Mouse (Mus musculus) lung, embryonic 15.5 days (tissue): Measurements from ENCODE around the gene Smtnl2. TPM values are rescaled to one million over a fixed set of nuclear protein-coding genes. Genes with fewer than 3 reads are reported as not detected.
"Not testable (repeated sequence)": the region's sequence is repeated elsewhere in the genome, so short reads cannot be mapped to it uniquely, and the experiment has no call there.

Experiments used
- ATAC-seq: fragments of 200-750 bp; cut with Nextera tagmentation; 2 replicates; pipeline ENCODE4 v1.8.0; 2017; ENCODE audit warnings: moderate number of reproducible peaks, borderline replicate concordance; ENCODE audit not compliant: low FRiP score, low TSS enrichment; ENCODE audit errors: extremely low read depth
- H3K27ac ChIP-seq: fragments of 300-500 bp; sonication (generic); 2 replicates; pipeline ENCODE4 v1.5.1; 2015; ENCODE audit warnings: moderate library complexity, mild to moderate bottlenecking, inconsistent platforms
- H3K27me3 ChIP-seq: fragments of 300-500 bp; sonication (generic); 2 replicates; pipeline ENCODE4 v1.6.1; 2015; ENCODE audit warnings: inconsistent platforms
- H3K36me3 ChIP-seq: fragments of 300-500 bp; sonication (generic); 2 replicates; pipeline ENCODE4 v1.6.1; 2015; ENCODE audit warnings: inconsistent platforms
- H3K4me1 ChIP-seq: fragments of 300-500 bp; sonication (generic); 2 replicates; pipeline ENCODE4 v1.6.1; 2015; ENCODE audit warnings: inconsistent platforms
- H3K4me2 ChIP-seq: fragments of 300-500 bp; sonication (generic); 2 replicates; pipeline ENCODE4 v1.6.1; 2015; ENCODE audit warnings: inconsistent platforms, mild to moderate bottlenecking, moderate library complexity
- H3K4me3 ChIP-seq: fragments of 300-500 bp; sonication (generic); 2 replicates; pipeline ENCODE4 v1.5.1; 2015; ENCODE audit warnings: mild to moderate bottlenecking, inconsistent platforms
- H3K9ac ChIP-seq: fragments of 300-500 bp; sonication (generic); 2 replicates; pipeline ENCODE4 v1.6.1; 2015; ENCODE audit warnings: inconsistent platforms
- H3K9me3 ChIP-seq: fragments of 300-500 bp; sonication (generic); 2 replicates; pipeline ENCODE4 v1.6.1; 2016; ENCODE audit warnings: inconsistent platforms
- WGBS: fragments of 180-500 bp; shearing (Covaris S2); methylation state at CpG from one replicate; pipeline ENCODE4 v1.1.7; 2015; 5-methylcytosine and 5-hydroxymethylcytosine counted together
- polyA plus RNA-seq: library from polyadenylated mRNA; unstranded; fragments of >200 nt; fragmentation: Nextera tagmentation; extraction: Ambion mirVana; gene quantifications from 2 replicates; pipeline ENCODE4 v1.2.1, GENCODE M21; 2015

Smtnl2 gene
- polyA plus RNA-seq, 1 experiment from 2014 or later, result 156 TPM

DNA sequence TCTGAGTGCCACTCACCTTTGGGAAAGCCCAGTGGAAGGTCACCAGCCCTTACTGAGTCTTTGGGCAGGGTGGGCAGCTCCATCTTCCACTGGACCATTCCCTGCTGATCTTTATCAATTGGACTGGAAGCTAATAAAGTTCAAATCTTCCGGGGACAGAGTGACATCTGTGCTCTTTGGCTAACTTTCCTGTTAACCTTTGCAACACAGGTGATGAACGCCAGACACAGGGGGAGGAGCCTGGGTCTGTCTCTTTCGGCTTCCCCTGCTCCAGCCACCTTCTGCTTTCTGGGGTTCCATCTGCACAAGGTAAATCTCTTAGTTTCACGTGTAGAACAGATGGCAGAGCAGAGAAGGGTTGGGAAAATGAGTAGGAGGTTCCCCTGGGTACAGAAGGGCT, 26.9 kb upstream of the Smtnl2 start:
- peaks cover 12% of the 10 kb centered on the region for H3K36me3 ChIP-seq
- no peak overlapping the region for H3K4me2 ChIP-seq
- no peaks in the 10 kb centered on the region for H3K27me3 ChIP-seq
- no peak for ATAC-seq
- peaks cover 33% of the 10 kb centered on the region for H3K4me1 ChIP-seq
- no peak overlapping the region for H3K4me3 ChIP-seq
- no peaks in the 10 kb centered on the region for H3K9me3 ChIP-seq
- H3K27ac ChIP-seq, result no peak overlapping the region
- H3K9ac ChIP-seq, result no peak overlapping the region
- 55% methylated on average over 4 of the region's 4 CpGs for WGBS

- peaks cover 24% of the 10 kb centered on the region for H3K4me1 ChIP-seq
- no peak overlapping the region for H3K4me2 ChIP-seq
- H3K9ac ChIP-seq, result no peak overlapping the region
- 81% methylated on average over 16 of the region's 16 CpGs for WGBS
- H3K4me3 ChIP-seq, result no peak overlapping the region
- H3K36me3 ChIP-seq, result no peaks in the 10 kb centered on the region
- no peaks in the 10 kb centered on the region for H3K27me3 ChIP-seq
- ATAC-seq, result no peak
- H3K27ac ChIP-seq, result no peak overlapping the region
- H3K9me3 ChIP-seq, result no peaks in the 10 kb centered on the region
Observed at GRCm38 (mm10) chr11:72436756-72437650, 25.5 kb upstream of the Smtnl2 start.

DNA sequence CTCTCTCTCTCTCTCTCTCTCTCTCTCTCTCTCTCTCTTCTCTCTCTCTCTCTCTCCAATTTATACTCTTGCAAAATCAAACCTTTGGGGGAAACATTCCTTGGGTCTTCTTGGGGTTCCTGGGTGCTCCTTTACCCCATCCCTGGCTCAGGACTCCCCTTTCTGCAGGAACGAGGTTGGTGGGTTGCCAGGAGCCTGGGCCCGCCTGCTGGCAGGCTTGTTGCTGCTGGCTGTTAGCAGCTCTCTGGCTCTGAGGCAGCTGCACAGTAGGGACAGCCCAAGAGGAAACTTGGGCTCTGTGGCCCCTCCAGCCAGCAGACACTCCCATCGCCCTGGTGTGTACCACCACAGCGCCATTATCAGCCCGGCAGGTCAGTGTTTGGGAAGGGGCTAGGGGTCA, 24.8 kb upstream of the Smtnl2 start:
- peaks cover 22% of the 10 kb centered on the region for H3K4me1 ChIP-seq
- WGBS, result 66% methylated on average over 5 of the region's 5 CpGs
- no peaks in the 10 kb centered on the region for H3K9me3 ChIP-seq
- no peak overlapping the region for H3K9ac ChIP-seq
- no peak overlapping the region for H3K27ac ChIP-seq
- no peaks in the 10 kb centered on the region for H3K27me3 ChIP-seq
- no peak overlapping the region for H3K4me2 ChIP-seq
- no peaks in the 10 kb centered on the region for H3K36me3 ChIP-seq
- H3K4me3 ChIP-seq, result no peak overlapping the region
- ATAC-seq, result 0 out of 2 replicates have a peak, but pooled peaks have one; percentile 25

DNA sequence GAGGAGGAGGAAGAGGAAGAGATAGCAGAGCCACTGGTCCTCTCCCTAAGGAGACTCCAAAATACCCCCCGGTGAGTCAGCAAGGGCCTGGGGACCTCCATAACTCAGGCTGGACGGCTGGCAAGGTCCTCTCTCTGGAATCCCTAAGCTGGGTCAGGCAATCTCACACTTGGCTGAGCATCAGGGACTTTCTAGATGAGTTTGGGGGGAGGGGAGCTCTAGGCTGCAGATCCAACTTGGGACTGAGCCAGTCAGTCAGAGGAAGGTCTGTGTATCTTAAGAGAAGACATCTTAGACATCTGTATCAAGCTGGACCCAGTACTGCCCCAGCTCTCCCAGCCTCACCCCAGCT, 24.2 kb upstream of the Smtnl2 start:
- H3K4me3 ChIP-seq, result no peak overlapping the region
- WGBS, result 43% methylated on average over 2 of the region's 2 CpGs
- H3K9ac ChIP-seq, result no peak overlapping the region
- no peak overlapping the region for H3K27ac ChIP-seq
- H3K9me3 ChIP-seq, result no peaks in the 10 kb centered on the region
- H3K4me1 ChIP-seq, result peaks cover 22% of the 10 kb centered on the region
- H3K27me3 ChIP-seq, result no peaks in the 10 kb centered on the region
- no peak overlapping the region for H3K4me2 ChIP-seq
- H3K36me3 ChIP-seq, result no peaks in the 10 kb centered on the region
- ATAC-seq, result peak; percentile 67

- H3K4me1 ChIP-seq, result peaks cover 22% of the 10 kb centered on the region
- WGBS, result 54% methylated on average over 11 of the region's 11 CpGs
- H3K4me3 ChIP-seq, result no peak within 1 kb of the TSS
- no peak within 1 kb of the TSS for H3K9ac ChIP-seq
- no peak within 1 kb of the TSS for H3K4me2 ChIP-seq
- H3K9me3 ChIP-seq, result no peaks in the 10 kb centered on the region
- ATAC-seq, result peak; percentile 43
- H3K27me3 ChIP-seq, result no peaks in the 10 kb centered on the region
- H3K27ac ChIP-seq, result no peak within 1 kb of the TSS
- H3K36me3 ChIP-seq, result no peaks in the 10 kb centered on the region
Observed at GRCm38 (mm10) chr11:72434963-72435693, 23.6 kb upstream of the Smtnl2 start, which contains the start of gene Ggt6. Gene Ggt6 (plus strand): TSS chr11:72435526.

- 65% methylated on average over 9 of the region's 9 CpGs for WGBS
- not testable (repeated sequence) for H3K27ac ChIP-seq, ATAC-seq, H3K4me2 ChIP-seq, H3K36me3 ChIP-seq, H3K4me3 ChIP-seq, H3K27me3 ChIP-seq, H3K9ac ChIP-seq, H3K9me3 ChIP-seq
- peaks cover 14% of the 10 kb centered on the region for H3K4me1 ChIP-seq
Observed at GRCm38 (mm10) chr11:72430311-72431068, 19.0 kb upstream of the Smtnl2 start.

GRCm38 (mm10) chr11:72429288-72429690, 17.8 kb upstream of the Smtnl2 start:
- H3K27me3 ChIP-seq, result no peaks in the 10 kb centered on the region
- H3K4me3 ChIP-seq, result peak overlapping the region; percentile 10; the same call in 1 of the 2 replicates
- ATAC-seq, result peak; percentile 83
- peak overlapping the region; percentile 69; the same call in 1 of the 2 replicates for H3K27ac ChIP-seq
- peaks cover 3% of the 10 kb centered on the region; the same call in 1 of the 2 replicates for H3K4me1 ChIP-seq
- H3K4me2 ChIP-seq, result peak overlapping the region; percentile 47
- H3K36me3 ChIP-seq, result no peaks in the 10 kb centered on the region
- WGBS, result 53% methylated on average over 7 of the region's 7 CpGs
- H3K9me3 ChIP-seq, result no peaks in the 10 kb centered on the region
- H3K9ac ChIP-seq, result no peak overlapping the region

DNA sequence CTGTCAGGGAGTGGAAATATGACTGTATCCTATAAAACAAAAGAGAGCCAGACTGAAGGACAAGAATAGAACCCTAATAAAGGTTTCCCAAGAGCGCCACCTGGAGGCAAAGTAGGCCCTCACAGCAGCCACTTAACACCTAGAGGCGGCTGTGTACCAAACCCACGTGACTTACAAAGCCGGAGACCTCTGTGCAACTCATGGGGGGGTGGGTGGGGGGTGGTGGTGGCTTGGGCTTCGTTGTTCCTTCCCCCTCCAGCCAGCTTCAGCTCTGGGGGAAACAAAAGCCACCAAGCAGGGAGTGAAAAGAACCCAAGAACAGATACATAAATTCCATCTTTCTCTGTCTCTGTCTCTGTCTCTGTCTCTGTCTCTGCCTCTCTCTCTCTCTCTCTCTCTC, 17.2 kb upstream of the Smtnl2 start:
- H3K4me3 ChIP-seq, result no peak overlapping the region

DNA sequence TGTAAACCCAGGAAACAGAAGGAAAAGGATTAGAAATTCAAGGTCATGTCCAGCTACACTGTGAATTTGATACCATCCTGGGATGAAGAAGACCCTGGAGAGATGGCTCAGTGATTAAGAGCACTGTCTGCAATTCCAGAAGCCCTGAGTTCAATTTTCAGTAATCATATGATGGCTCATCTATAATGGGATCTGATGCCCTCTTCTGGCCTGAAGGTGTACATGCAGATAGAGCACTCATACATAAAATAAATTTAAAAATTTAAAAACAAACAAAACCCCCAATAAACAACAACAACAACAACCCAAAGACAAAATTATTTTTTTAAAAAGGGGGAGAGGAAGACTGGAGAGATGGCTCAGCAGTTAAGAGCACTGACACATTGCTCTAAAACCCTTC, 15.4 kb upstream of the Smtnl2 start:
- no peaks in the 10 kb centered on the region for H3K27me3 ChIP-seq
- peaks cover 3% of the 10 kb centered on the region; the same call in 1 of the 2 replicates for H3K4me1 ChIP-seq
- no peak overlapping the region for H3K9ac ChIP-seq
- H3K36me3 ChIP-seq, result no peaks in the 10 kb centered on the region
- no peak for ATAC-seq
- H3K4me3 ChIP-seq, result no peak overlapping the region
- no peaks in the 10 kb centered on the region for H3K9me3 ChIP-seq
- no peak overlapping the region for H3K4me2 ChIP-seq
- no peak overlapping the region for H3K27ac ChIP-seq

More for the DNA sequence above, 17.2 kb upstream of the Smtnl2 start:
- ATAC-seq, result peak; percentile 72; the same call in 1 of the 2 replicates
- H3K4me1 ChIP-seq, result peaks cover 3% of the 10 kb centered on the region; the same call in 1 of the 2 replicates
- WGBS, result 3% methylated on average over 5 of the region's 5 CpGs
- no peaks in the 10 kb centered on the region for H3K27me3 ChIP-seq
- H3K36me3 ChIP-seq, result no peaks in the 10 kb centered on the region
- H3K9ac ChIP-seq, result no peak overlapping the region
- peak overlapping the region; percentile 47 for H3K4me2 ChIP-seq
- no peaks in the 10 kb centered on the region for H3K9me3 ChIP-seq
- H3K27ac ChIP-seq, result peak overlapping the region; percentile 69; the same call in 1 of the 2 replicates

- Histone ChIP-seq H3K4me3 (no peak overlapping the region), H3K27me3 (no peaks in the 10 kb centered on the region), H3K27ac (no peak overlapping the region), H3K36me3 (no peaks in the 10 kb centered on the region), H3K4me2 (no peak overlapping the region), H3K4me1 (peaks cover 3% of the 10 kb centered on the region; the same call in 1 of the 2 replicates), H3K9me3 (no peaks in the 10 kb centered on the region), H3K9ac (no peak overlapping the region)
- ATAC-seq, result no peak
Observed at GRCm38 (mm10) chr11:72425201-72425600, 13.7 kb upstream of the Smtnl2 start.

- Histone ChIP-seq H3K4me2 (no peak overlapping the region), H3K4me1 (no peaks in the 10 kb centered on the region), H3K9me3 (no peaks in the 10 kb centered on the region), H3K27me3 (no peaks in the 10 kb centered on the region), H3K36me3 (no peaks in the 10 kb centered on the region), H3K4me3 (no peak overlapping the region), H3K9ac (no peak overlapping the region), H3K27ac (no peak overlapping the region)
- 83% methylated on average over 4 of the region's 4 CpGs for WGBS
- no peak for ATAC-seq
Observed at GRCm38 (mm10) chr11:72423686-72424085, 12.2 kb upstream of the Smtnl2 start.
